Mouse (Mus musculus): ENCODE results near the gene Gria3. TPM values are rescaled to one million over a fixed set of nuclear protein-coding genes. Genes with fewer than 3 reads are reported as not detected.

Gene Gria3
- polyA plus RNA-seq, 1 experiment = 8.1 TPM

DNA sequence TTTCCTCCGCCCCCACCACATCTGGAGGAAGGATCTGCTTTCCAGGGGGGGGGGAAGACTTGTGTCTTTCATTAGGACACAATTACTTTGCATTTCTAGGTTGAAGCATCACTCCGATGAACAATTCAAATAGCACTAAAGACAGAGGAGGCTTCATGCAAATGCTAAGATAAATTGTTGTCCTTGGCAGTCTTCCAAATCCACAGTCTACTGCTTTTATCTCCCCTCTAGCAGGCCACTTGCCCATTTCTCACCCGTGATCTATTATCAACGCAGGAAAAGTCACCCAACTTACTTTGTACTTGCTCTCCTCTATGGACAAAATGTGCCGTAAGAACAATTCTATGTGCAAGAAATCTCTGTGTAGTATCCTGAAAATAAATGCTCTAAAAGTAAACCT is 178.1 kb downstream of the Gria3 start:
- no peak overlapping the region for H3K4me3 ChIP-seq (ENCODE audit: low read depth, low read length)
- TF ChIP-seq POLR2A (IDR thresholded peaks at IDR 0.05; ENCODE audit: insufficient read depth, low read length) (no peak), EP300 (IDR thresholded peaks at IDR 0.05; ENCODE audit: insufficient read depth, low read depth, low read length) (no peak), CTCF (IDR thresholded peaks at IDR 0.05; ENCODE audit: low read depth, low read length) (no peak)
- H3K9me3 ChIP-seq (replicated peaks; ENCODE audit: control insufficient read depth, insufficient read depth, low read length, poor library complexity, severe bottlenecking) = no peaks in the 10 kb centered on the region
- H3K27ac ChIP-seq (ENCODE audit: insufficient read depth, low read length) = no peak overlapping the region
- H3K9ac ChIP-seq (ENCODE audit: low read depth, poor library complexity, severe bottlenecking) = no peak overlapping the region
- H3K27me3 ChIP-seq (ENCODE audit: control insufficient read depth, insufficient read depth, low read length, poor library complexity, severe bottlenecking) = no peaks in the 10 kb centered on the region
- no peaks in the 10 kb centered on the region for H3K4me1 ChIP-seq (ENCODE audit: control insufficient read depth, insufficient read depth, low read length)
- no peaks in the 10 kb centered on the region for H3K36me3 ChIP-seq (ENCODE audit: control insufficient read depth, insufficient read depth, low read length, poor library complexity, severe bottlenecking)

DNA sequence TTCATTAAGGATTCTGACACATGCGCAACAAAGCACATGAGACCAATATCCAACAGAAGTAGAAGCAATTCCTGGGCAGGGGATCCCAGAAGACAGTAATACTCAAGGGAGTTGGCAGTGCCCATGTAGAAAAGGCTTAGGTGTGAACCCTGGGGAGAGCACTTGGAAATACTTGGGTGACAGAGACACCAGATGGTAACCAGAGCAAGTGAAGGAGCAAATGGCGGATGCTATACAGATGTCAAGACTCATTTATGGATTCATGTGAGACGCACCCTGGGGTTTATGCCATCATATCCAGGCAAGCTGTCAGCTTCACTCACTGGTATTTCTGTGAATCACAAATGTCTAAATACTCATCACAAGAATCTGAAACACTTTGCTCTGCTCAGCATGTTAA is 187.0 kb downstream of the Gria3 start:
- TF ChIP-seq EP300 (IDR thresholded peaks at IDR 0.05; ENCODE audit: insufficient read depth, low read depth, low read length) (no peak), POLR2A (IDR thresholded peaks at IDR 0.05; ENCODE audit: insufficient read depth, low read length) (no peak), CTCF (IDR thresholded peaks at IDR 0.05; ENCODE audit: low read depth, low read length) (no peak)
- no peaks in the 10 kb centered on the region for H3K9me3 ChIP-seq (replicated peaks; ENCODE audit: control insufficient read depth, insufficient read depth, low read length, poor library complexity, severe bottlenecking)
- no peaks in the 10 kb centered on the region for H3K27me3 ChIP-seq (ENCODE audit: control insufficient read depth, insufficient read depth, low read length, poor library complexity, severe bottlenecking)
- no peak overlapping the region for H3K27ac ChIP-seq (ENCODE audit: insufficient read depth, low read length)
- no peaks in the 10 kb centered on the region for H3K36me3 ChIP-seq (ENCODE audit: control insufficient read depth, insufficient read depth, low read length, poor library complexity, severe bottlenecking)
- no peaks in the 10 kb centered on the region for H3K4me1 ChIP-seq (ENCODE audit: control insufficient read depth, insufficient read depth, low read length)
- no peak overlapping the region for H3K4me3 ChIP-seq (ENCODE audit: low read depth, low read length)
- H3K9ac ChIP-seq (ENCODE audit: low read depth, poor library complexity, severe bottlenecking) = no peak overlapping the region

DNA sequence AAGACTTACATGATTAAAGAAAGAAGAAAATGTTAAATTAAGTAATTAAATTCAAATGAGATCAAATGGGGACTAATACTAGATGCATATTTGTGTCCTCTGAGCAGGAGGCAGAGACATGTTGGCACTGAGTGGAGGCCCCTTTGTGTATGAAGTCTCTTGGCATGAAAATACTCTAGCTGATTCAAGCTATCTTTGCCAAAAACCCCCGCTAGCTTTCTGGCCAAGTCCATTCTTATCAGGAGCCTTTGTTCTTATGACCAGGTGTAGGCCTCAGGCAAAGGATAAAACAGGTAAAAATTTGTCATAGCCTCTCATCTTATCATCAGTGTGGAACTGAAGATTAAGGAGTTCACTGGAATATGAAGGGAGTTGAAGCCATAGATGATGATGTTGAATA is 206.5 kb downstream of the Gria3 start:
- H3K27ac ChIP-seq (ENCODE audit: insufficient read depth, low read length) = no peak overlapping the region
- H3K27me3 ChIP-seq (ENCODE audit: control insufficient read depth, insufficient read depth, low read length, poor library complexity, severe bottlenecking) = no peaks in the 10 kb centered on the region
- no peak for TF ChIP-seq EP300 (IDR thresholded peaks at IDR 0.05; ENCODE audit: insufficient read depth, low read depth, low read length)
- no peak for TF ChIP-seq POLR2A (IDR thresholded peaks at IDR 0.05; ENCODE audit: insufficient read depth, low read length)
- no peak for TF ChIP-seq CTCF (IDR thresholded peaks at IDR 0.05; ENCODE audit: low read depth, low read length)
- no peaks in the 10 kb centered on the region for H3K36me3 ChIP-seq (ENCODE audit: control insufficient read depth, insufficient read depth, low read length, poor library complexity, severe bottlenecking)
- no peak overlapping the region for H3K9ac ChIP-seq (ENCODE audit: low read depth, poor library complexity, severe bottlenecking)
- no peaks in the 10 kb centered on the region for H3K9me3 ChIP-seq (replicated peaks; ENCODE audit: control insufficient read depth, insufficient read depth, low read length, poor library complexity, severe bottlenecking)
- H3K4me3 ChIP-seq (ENCODE audit: low read depth, low read length) = no peak overlapping the region
- H3K4me1 ChIP-seq (ENCODE audit: control insufficient read depth, insufficient read depth, low read length) = no peaks in the 10 kb centered on the region

DNA sequence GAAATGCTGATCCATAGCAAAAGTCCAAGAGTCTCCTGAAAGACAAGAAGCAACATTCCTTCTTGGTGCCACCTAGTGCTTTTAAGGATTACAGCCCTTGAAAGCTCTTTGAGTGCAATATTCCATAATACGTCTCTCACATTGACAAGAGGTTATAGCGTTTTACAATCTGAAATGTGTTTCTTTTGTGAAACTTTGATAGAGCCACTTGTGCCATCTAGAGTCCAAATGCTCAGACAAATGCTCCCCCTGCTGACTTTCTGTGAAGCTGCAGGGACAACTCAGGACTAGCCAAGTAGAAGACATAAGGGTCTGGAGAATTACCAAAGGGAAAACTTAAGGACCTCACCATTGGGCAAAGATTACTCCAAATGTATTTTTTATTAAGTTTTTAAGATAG is 214.3 kb downstream of the Gria3 start:
- Histone ChIP-seq H3K4me3 (ENCODE audit: low read depth, low read length) (no peak overlapping the region), H3K4me1 (ENCODE audit: control insufficient read depth, insufficient read depth, low read length) (no peaks in the 10 kb centered on the region), H3K9ac (ENCODE audit: low read depth, poor library complexity, severe bottlenecking) (no peak overlapping the region), H3K27me3 (ENCODE audit: control insufficient read depth, insufficient read depth, low read length, poor library complexity, severe bottlenecking) (no peaks in the 10 kb centered on the region), H3K36me3 (ENCODE audit: control insufficient read depth, insufficient read depth, low read length, poor library complexity, severe bottlenecking) (no peaks in the 10 kb centered on the region), H3K27ac (ENCODE audit: insufficient read depth, low read length) (no peak overlapping the region), H3K9me3 (replicated peaks; ENCODE audit: control insufficient read depth, insufficient read depth, low read length, poor library complexity, severe bottlenecking) (no peaks in the 10 kb centered on the region)
- TF ChIP-seq CTCF (IDR thresholded peaks at IDR 0.05; ENCODE audit: low read depth, low read length) (no peak), POLR2A (IDR thresholded peaks at IDR 0.05; ENCODE audit: insufficient read depth, low read length) (no peak), EP300 (IDR thresholded peaks at IDR 0.05; ENCODE audit: insufficient read depth, low read depth, low read length) (no peak)

DNA sequence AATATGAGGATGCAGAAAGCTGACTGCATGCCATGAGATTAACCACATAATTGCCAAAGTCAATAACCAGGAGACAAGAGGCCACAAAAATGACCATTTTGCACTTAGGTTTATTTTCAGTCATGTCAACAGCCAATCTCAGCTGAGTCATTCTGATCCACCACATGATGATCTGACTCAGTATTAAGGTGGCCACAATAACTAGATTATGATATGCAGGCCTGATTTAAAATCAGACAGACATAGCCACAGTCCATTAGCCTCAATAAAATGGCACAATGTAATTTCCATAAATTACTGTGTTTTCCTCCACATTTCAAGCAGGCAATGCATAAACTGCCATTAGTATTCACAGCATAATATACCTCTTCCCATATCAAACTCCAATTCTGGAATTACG is 216.3 kb downstream of the Gria3 start:
- no peaks in the 10 kb centered on the region for H3K36me3 ChIP-seq (ENCODE audit: control insufficient read depth, insufficient read depth, low read length, poor library complexity, severe bottlenecking)
- no peak overlapping the region for H3K4me3 ChIP-seq (ENCODE audit: low read depth, low read length)
- H3K9me3 ChIP-seq (replicated peaks; ENCODE audit: control insufficient read depth, insufficient read depth, low read length, poor library complexity, severe bottlenecking) = no peaks in the 10 kb centered on the region
- TF ChIP-seq POLR2A (IDR thresholded peaks at IDR 0.05; ENCODE audit: insufficient read depth, low read length) (no peak), EP300 (IDR thresholded peaks at IDR 0.05; ENCODE audit: insufficient read depth, low read depth, low read length) (no peak), CTCF (IDR thresholded peaks at IDR 0.05; ENCODE audit: low read depth, low read length) (no peak)
- no peaks in the 10 kb centered on the region for H3K27me3 ChIP-seq (ENCODE audit: control insufficient read depth, insufficient read depth, low read length, poor library complexity, severe bottlenecking)
- no peak overlapping the region for H3K27ac ChIP-seq (ENCODE audit: insufficient read depth, low read length)
- no peaks in the 10 kb centered on the region for H3K4me1 ChIP-seq (ENCODE audit: control insufficient read depth, insufficient read depth, low read length)
- no peak overlapping the region for H3K9ac ChIP-seq (ENCODE audit: low read depth, poor library complexity, severe bottlenecking)

DNA sequence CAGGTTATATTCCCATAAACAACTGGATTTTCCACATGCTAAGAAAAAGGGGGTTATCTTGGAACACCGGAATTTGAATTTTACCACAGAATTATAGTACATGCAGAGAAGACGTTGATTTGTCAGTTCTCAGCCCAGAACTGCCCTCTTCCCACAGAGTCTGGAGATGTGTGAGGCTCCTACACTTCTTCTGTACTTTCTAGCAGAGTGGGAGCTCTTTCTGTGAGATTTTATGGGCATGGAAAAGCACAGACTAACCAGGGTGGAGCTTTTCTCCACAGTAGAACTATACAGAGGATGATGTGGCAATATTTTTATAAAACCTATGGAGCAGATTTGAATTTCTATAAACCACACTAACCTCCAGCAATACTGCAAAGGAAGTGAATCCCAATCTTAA is 217.7 kb downstream of the Gria3 start:
- H3K9ac ChIP-seq (ENCODE audit: low read depth, poor library complexity, severe bottlenecking) = no peak overlapping the region
- no peak overlapping the region for H3K4me3 ChIP-seq (ENCODE audit: low read depth, low read length)
- no peak for TF ChIP-seq CTCF (IDR thresholded peaks at IDR 0.05; ENCODE audit: low read depth, low read length)
- TF ChIP-seq EP300 (IDR thresholded peaks at IDR 0.05; ENCODE audit: insufficient read depth, low read depth, low read length) = no peak
- no peak for TF ChIP-seq POLR2A (IDR thresholded peaks at IDR 0.05; ENCODE audit: insufficient read depth, low read length)
- no peaks in the 10 kb centered on the region for H3K36me3 ChIP-seq (ENCODE audit: control insufficient read depth, insufficient read depth, low read length, poor library complexity, severe bottlenecking)
- H3K9me3 ChIP-seq (replicated peaks; ENCODE audit: control insufficient read depth, insufficient read depth, low read length, poor library complexity, severe bottlenecking) = no peaks in the 10 kb centered on the region
- H3K27me3 ChIP-seq (ENCODE audit: control insufficient read depth, insufficient read depth, low read length, poor library complexity, severe bottlenecking) = no peaks in the 10 kb centered on the region
- H3K27ac ChIP-seq (ENCODE audit: insufficient read depth, low read length) = no peak overlapping the region
- H3K4me1 ChIP-seq (ENCODE audit: control insufficient read depth, insufficient read depth, low read length) = no peaks in the 10 kb centered on the region

Data from ES-Bruce4 (cell line).